8 mouse cellular contexts compared by ENCODE assay signal in the genomic region with DNA sequence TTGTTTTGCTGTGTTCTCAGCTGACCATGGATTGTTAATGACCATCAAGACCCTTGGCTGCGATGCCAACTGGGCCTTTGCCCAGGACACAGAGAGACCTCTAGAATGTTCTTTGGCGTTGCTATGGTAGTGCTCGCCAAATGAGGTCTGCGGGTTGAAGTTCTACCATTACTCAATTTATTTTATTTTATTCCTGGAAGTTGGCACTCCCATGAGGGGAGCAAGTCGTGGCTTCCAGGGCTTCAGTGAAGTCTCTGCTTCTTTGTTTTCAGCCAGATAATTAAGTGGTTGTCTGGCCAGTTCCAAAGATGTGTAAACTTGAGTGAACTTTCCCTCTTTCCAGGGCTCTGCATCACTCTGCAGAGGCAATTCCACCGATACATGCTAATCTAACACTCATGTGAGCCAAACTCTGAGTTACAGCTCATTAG. TPM values are rescaled to one million over a fixed set of nuclear protein-coding genes. Genes with fewer than 3 reads are reported as not detected.
DNase-seq lines count a peak whose midpoint lies in the region; ATAC-seq lines count a peak whose summit lies in the region.

No protein-coding gene starts in this region.

- DNase-seq in gastrocnemius, adult 8-10 months (ENCODE audit: low spot score in 2 of 2) = peak; percentile 42 to 43
- peak; percentile 71 to 76 for DNase-seq in layer of hippocampus, postnatal 10 days (ENCODE audit: low spot score in 2 of 2)
- peak; percentile 25 for DNase-seq in ovary, adult 18-20 months (ENCODE audit: low spot score)
- DNase-seq in natural killer cell, adult 2 months (ENCODE audit: low spot score in 2 of 2) = no peak
- DNase-seq in retina, embryonic 14.5 days (ENCODE audit: low spot score) = no peak
- DNase-seq in adrenal gland, adult 18-20 months (ENCODE audit: low spot score in 2 of 2) = no peak

- no peak overlapping the region for H3K9ac ChIP-seq in hindbrain, embryonic 15.5 days
- H3K9ac ChIP-seq in hindbrain, embryonic 12.5 days = no peak overlapping the region

- WGBS in hindbrain, embryonic 15.5 days = 70% methylated on average over 6 of the region's 6 CpGs
- WGBS in hindbrain, embryonic 12.5 days = 89% methylated on average over 6 of the region's 6 CpGs

- ATAC-seq in hindbrain, embryonic 15.5 days (ENCODE audit: low FRiP score, low read depth) = peak; percentile 86; the same call in 1 of the 2 replicates
- ATAC-seq in hindbrain, embryonic 12.5 days (ENCODE audit: low FRiP score) = no peak

- H3K27me3 ChIP-seq in hindbrain, embryonic 15.5 days = no peaks in the 10 kb centered on the region
- H3K27me3 ChIP-seq in hindbrain, embryonic 12.5 days = no peaks in the 10 kb centered on the region

- H3K36me3 ChIP-seq in hindbrain, embryonic 15.5 days = no peaks in the 10 kb centered on the region
- no peaks in the 10 kb centered on the region for H3K36me3 ChIP-seq in hindbrain, embryonic 12.5 days

- H3K4me1 ChIP-seq in hindbrain, embryonic 15.5 days (replicated peaks) = no peaks in the 10 kb centered on the region
- no peaks in the 10 kb centered on the region for H3K4me1 ChIP-seq in hindbrain, embryonic 12.5 days

- no peak overlapping the region for H3K27ac ChIP-seq in hindbrain, embryonic 15.5 days (replicated peaks)
- no peak overlapping the region for H3K27ac ChIP-seq in hindbrain, embryonic 12.5 days

- H3K4me3 ChIP-seq in hindbrain, embryonic 15.5 days = no peak overlapping the region
- H3K4me3 ChIP-seq in hindbrain, embryonic 12.5 days = no peak overlapping the region

- no peak overlapping the region for H3K4me2 ChIP-seq in hindbrain, embryonic 15.5 days
- no peak overlapping the region for H3K4me2 ChIP-seq in hindbrain, embryonic 12.5 days (replicated peaks)

- no peaks in the 10 kb centered on the region for H3K9me3 ChIP-seq in hindbrain, embryonic 15.5 days
- no peaks in the 10 kb centered on the region for H3K9me3 ChIP-seq in hindbrain, embryonic 12.5 days (replicated peaks)

RNA-seq across cellular contexts. Expression of gene Retreg1, which starts 43.6 kb away (rescaled TPM):
- polyA plus RNA-seq in hindbrain, embryonic 15.5 days (2015; fragmentation: Nextera tagmentation; extraction: Ambion mirVana) = 13.4 and 14.8 TPM in 2 replicates
- 4.5 and 4.7 TPM in 2 replicates for polyA plus RNA-seq in hindbrain, embryonic 12.5 days (2016; fragmentation: Nextera tagmentation; extraction: Ambion mirVana)
- 100 to 1,000 TPM; 150 to 208 (median 158) TPM for total RNA-seq in gastrocnemius, adult 8-10 months (2022)
- total RNA-seq in layer of hippocampus, postnatal 10 days (2021) = 10 to 100 TPM; 35.3 to 36.7 TPM
- total RNA-seq in adrenal gland, adult 18-20 months (2021) = 10 to 100 TPM; 20.9 to 47.3 TPM

Comparison
In these comparisons a context has a peak if more than half of its experiments do, and no peak if none do; other contexts are left out.
1. DNase-seq: peak in gastrocnemius, adult 8-10 months (2 of 2), layer of hippocampus, postnatal 10 days (2 of 2) and ovary, adult 18-20 months (single experiment); none in natural killer cell, adult 2 months (0 of 2), retina, embryonic 14.5 days (single experiment) and adrenal gland, adult 18-20 months (0 of 2).